Mouse (Mus musculus): ENCODE measurements around the gene Syf2. TPM values are rescaled to one million over a fixed set of nuclear protein-coding genes. Genes with fewer than 3 reads are reported as not detected.

Syf2 gene
- polyA plus RNA-seq, 1 experiment from 2014 or later: 77.9 TPM

DNA sequence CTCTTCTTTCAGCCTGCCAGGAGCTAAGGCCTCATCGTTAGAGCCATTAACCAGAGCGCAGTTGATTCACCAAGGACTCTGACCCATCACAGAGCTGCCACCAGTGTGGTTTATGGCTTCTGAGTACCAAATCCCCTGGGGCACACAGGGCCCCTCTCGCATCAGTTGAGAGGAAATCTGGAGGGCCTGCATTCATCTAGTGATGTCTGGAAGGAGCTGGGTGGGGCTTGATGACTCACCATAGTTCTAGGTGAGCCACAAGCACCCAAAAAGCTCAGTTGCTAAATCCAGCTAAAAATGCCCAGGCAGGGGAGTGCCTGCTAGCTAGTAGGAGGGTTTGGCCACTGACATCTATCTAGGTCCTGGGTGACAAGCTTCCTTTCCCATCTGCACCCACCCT, 25.1 kb downstream of the Syf2 start:
- H3K4me2 ChIP-seq: no peak overlapping the region
- WGBS: 87% methylated on average over 3 of the region's 3 CpGs
- H3K36me3 ChIP-seq (replicated peaks): no peaks in the 10 kb centered on the region
- no peak for ATAC-seq (ENCODE audit: low FRiP score)
- peaks cover 17% of the 10 kb centered on the region; the same call in 1 of the 2 replicates for H3K27me3 ChIP-seq
- H3K9me3 ChIP-seq: no peaks in the 10 kb centered on the region
- no peak overlapping the region for H3K27ac ChIP-seq
- H3K4me3 ChIP-seq (replicated peaks): no peak overlapping the region
- peaks cover 10% of the 10 kb centered on the region; the same call in 1 of the 2 replicates for H3K4me1 ChIP-seq
- H3K9ac ChIP-seq: no peak overlapping the region

DNA sequence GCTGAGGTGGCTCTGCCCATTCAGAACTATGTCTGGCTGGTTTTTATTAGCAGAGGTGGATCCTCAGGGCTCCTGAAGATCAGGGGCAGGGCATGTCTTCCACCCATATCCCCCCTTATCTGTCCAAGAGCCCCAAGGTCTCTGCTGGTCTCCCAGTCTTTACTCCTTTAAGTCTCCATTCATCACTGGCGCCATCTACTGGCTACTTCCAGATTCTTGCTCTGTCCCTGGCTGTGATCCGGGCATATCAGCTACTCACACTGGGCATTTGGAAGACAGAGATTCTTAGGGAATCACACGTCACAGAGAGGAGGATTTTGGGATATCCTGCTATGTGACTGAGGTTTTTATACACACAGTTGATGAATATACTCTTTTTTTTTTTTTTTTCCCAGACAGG, 25.6 kb downstream of the Syf2 start:
- Histone ChIP-seq H3K27me3 (peaks cover 17% of the 10 kb centered on the region; the same call in 1 of the 2 replicates), H3K9ac (no peak overlapping the region), H3K4me2 (no peak overlapping the region), H3K27ac (no peak overlapping the region), H3K9me3 (no peaks in the 10 kb centered on the region), H3K36me3 (replicated peaks) (no peaks in the 10 kb centered on the region), H3K4me1 (peaks cover 10% of the 10 kb centered on the region; the same call in 1 of the 2 replicates), H3K4me3 (replicated peaks) (no peak overlapping the region)
- WGBS: 25% methylated on average over 3 of the region's 3 CpGs
- no peak for ATAC-seq (ENCODE audit: low FRiP score)

DNA sequence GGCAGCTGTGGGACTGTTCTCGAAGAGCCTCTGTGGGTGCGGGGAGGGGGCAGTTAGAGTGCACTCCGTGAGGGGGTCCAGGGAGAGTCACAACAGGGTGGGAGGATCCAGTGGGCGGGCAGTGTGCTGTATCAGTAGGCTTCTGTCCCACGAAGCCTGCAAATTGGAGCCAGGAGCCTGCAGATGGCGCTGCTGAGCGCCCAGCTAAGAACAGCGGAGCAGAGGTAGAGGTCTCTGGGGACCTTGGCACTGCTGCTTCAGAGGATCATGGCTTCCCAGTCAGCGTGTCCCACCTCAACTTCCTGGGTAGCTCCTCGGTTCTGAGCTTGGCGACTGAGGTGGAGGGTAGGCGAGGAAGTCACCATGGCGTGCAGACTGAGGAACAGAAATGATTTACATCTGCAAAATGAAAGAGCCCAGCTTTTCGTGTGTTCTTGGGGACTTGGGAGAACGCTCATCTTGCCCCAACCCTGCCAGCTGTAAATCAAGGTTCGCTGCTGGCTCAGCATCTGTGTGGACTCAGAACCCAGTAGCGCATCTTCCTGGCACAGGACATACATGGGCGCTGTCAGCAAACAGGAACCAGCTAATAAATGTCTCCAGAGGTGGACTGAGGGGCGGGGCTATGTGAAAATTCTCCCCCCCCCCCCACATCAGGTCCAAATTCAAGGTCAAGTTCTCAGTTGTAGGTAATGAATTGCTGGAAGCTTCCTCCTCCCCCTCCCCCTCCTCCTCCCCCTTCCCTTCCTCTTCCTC, 32.5 kb downstream of the Syf2 start:
- no peak for ATAC-seq (ENCODE audit: low FRiP score)
- Histone ChIP-seq H3K4me2 (peak overlapping the region; percentile 3; the same call in 1 of the 2 replicates), H3K9ac (0 out of 2 replicates have a peak overlapping the region, but pooled peaks have one; percentile 4), H3K9me3 (0 out of 2 replicates have a peak, but pooled peaks cover 3% of the 10 kb centered on the region), H3K4me3 (replicated peaks) (no peak overlapping the region), H3K27ac (no peak overlapping the region), H3K27me3 (peaks cover 11% of the 10 kb centered on the region), H3K4me1 (0 out of 2 replicates have a peak, but pooled peaks cover 4% of the 10 kb centered on the region), H3K36me3 (replicated peaks) (no peaks in the 10 kb centered on the region)
- WGBS: 26% methylated on average over 19 of the region's 19 CpGs

DNA sequence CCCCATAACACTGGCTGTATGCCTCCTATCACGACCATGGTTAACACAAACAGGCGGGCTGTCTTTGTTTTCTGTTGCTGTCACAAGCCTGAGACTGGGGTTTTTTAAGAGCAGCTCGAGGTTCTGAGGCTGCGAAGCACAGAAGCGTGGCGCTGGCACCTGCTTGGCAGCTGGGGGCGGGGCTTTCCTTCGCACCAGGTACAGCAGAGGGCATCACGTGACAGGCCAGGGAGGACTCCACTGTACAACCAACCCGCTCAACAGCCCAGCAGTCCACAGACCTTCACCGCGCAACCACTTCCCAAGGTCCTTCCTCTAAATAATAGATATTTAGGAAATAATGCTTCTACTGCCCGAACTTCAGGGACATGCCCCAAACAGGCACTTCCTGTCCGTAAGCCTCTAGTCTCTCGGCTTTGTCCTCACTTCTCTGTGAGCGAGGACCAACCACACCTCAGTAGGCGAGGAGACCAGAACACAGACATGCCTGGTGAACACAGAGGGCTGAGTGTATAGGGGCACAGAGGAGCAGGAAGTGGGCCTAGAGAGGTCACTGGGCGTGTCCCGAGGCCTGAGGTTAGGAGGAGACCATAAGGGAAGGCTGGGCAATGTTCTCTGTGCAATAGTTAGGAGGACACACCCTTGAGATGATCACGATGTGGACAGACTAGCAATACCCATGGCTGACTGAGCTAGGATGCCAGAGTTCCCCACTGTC, 37.3 kb downstream of the Syf2 start:
- no peaks in the 10 kb centered on the region for H3K36me3 ChIP-seq (replicated peaks)
- 0 out of 2 replicates have a peak, but pooled peaks cover 3% of the 10 kb centered on the region for H3K9me3 ChIP-seq
- no peak overlapping the region for H3K27ac ChIP-seq
- 85% methylated on average over 20 of the region's 20 CpGs for WGBS
- no peak overlapping the region for H3K4me2 ChIP-seq
- no peak overlapping the region for H3K4me3 ChIP-seq (replicated peaks)
- no peak overlapping the region for H3K9ac ChIP-seq
- peaks cover under 1% of the 10 kb centered on the region for H3K27me3 ChIP-seq
- 0 out of 2 replicates have a peak, but pooled peaks cover under 1% of the 10 kb centered on the region for H3K4me1 ChIP-seq
- no peak for ATAC-seq (ENCODE audit: low FRiP score)

DNA sequence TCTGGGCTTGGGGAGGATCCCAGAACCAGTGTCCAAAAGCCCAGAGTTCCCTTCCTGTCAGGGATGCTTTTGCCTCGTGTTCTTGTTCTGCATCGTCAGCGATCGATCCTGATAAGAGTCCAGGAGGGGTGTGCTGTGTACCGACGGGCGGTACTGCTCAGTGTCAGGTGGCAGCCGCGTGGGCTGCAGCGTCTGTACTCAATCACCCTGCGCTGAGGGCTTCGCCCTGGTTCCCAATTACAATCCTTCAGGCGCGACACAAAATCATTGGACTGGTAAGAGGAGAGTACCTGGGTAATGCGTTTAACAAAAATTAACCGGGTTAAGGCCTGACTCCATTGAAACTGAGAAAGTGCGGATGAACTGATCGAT, 37.9 kb downstream of the Syf2 start:
- Histone ChIP-seq H3K27ac (no peak overlapping the region), H3K9ac (no peak overlapping the region), H3K4me1 (no peaks in the 10 kb centered on the region), H3K9me3 (0 out of 2 replicates have a peak, but pooled peaks cover 3% of the 10 kb centered on the region), H3K27me3 (no peaks in the 10 kb centered on the region), H3K4me2 (no peak overlapping the region), H3K36me3 (replicated peaks) (no peaks in the 10 kb centered on the region), H3K4me3 (replicated peaks) (no peak overlapping the region)
- ATAC-seq (ENCODE audit: low FRiP score): no peak
- WGBS: 83% methylated on average over 18 of the region's 18 CpGs

DNA sequence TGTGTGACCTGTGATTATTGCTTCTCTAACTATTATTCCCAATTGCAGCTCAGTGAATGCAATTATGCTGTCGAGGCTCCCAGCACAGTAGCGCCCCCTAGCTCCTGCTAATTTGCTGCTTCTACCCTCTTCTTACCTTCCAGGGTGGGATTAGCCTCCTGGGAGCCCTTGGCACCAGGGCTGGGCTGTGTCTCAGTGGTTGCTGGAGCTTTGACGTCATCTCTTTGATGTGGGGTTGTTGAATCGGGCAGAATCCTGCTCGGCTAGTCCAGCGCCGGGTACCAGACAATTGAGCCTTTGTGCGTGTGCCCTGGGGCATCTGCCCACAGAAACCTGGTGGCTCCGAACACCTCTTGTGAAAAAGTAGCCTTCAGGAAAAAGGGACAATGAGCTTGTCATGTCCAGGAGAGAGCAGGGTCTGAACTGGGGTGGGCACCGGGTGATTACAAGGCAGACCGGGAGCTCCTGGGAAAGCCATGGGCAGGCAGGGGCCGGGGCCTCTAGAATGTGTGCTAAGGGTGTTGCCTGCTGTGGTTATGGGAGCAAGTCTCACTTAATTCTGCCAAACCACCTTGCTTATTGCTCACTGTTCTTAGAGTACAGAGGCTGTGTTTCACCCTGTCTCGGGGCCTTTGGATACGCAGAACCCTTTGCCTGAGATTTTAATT, 44.7 kb downstream of the Syf2 start:
- no peak overlapping the region for H3K4me3 ChIP-seq (replicated peaks)

DNA sequence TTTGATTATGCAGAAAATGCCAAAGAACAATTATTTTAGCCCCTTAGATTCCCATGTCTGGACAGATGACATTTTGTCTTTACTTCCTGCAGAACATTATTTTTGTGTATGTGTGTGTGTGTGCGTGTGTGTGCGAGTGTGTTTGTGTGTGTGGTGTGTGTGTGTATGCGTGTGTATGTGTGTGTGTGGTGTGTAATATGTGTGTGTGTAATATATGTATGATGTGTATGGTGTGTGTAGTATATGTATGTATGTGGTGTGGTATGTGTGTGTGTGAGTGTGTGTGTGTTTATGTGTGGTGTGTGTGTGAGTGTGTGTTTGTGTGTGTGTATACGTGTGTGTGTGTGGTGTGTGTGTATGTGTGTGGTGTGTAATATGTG, 45.2 kb downstream of the Syf2 start:
- WGBS: 91% methylated on average over 4 of the region's 4 CpGs
- Histone ChIP-seq H3K36me3 (replicated peaks) (no peaks in the 10 kb centered on the region), H3K9me3 (no peaks in the 10 kb centered on the region), H3K4me1 (peaks cover 10% of the 10 kb centered on the region), H3K27me3 (no peaks in the 10 kb centered on the region), H3K9ac (peak overlapping the region; percentile 8; the same call in 1 of the 2 replicates), H3K4me3 (replicated peaks) (no peak overlapping the region), H3K4me2 (no peak overlapping the region), H3K27ac (peak overlapping the region; percentile 59; the same call in 1 of the 2 replicates)
- no peak for ATAC-seq (ENCODE audit: low FRiP score)

More for the DNA sequence above, 44.7 kb downstream of the Syf2 start:
- ATAC-seq (ENCODE audit: low FRiP score): peak; percentile 74; the same call in 1 of the 2 replicates
- peaks cover 10% of the 10 kb centered on the region for H3K4me1 ChIP-seq
- no peak overlapping the region; the same call in 1 of the 2 replicates for H3K9ac ChIP-seq
- H3K9me3 ChIP-seq: no peaks in the 10 kb centered on the region
- WGBS: 20% methylated on average over 14 of the region's 14 CpGs
- H3K27ac ChIP-seq: peak overlapping the region; percentile 59; the same call in 1 of the 2 replicates
- H3K27me3 ChIP-seq: no peaks in the 10 kb centered on the region
- peak overlapping the region; percentile 29 for H3K4me2 ChIP-seq
- H3K36me3 ChIP-seq (replicated peaks): no peaks in the 10 kb centered on the region

DNA sequence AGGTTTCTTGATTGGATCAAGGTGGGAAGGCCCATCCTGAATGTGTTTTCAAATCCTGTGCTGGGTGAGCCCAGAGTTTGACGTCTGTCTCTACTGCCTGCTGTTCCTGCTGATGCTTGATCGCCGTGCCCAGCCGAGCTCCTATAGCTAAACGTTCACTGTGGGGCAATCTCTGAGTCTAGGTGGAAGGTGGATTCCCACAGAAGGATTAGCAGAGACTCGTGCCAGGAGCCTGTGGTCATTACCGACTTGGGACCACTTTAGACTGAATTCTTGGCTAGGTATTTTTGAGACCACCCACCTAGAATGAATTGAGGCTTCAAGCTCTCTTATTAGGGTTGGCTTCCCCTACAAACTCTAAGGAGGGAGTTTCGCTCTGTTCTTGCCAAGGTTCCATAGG, 48.2 kb downstream of the Syf2 start:
- WGBS: 74% methylated on average over 8 of the region's 8 CpGs
- no peak overlapping the region for H3K27ac ChIP-seq
- H3K9ac ChIP-seq: no peak overlapping the region
- ATAC-seq (ENCODE audit: low FRiP score): no peak
- no peaks in the 10 kb centered on the region for H3K27me3 ChIP-seq
- H3K4me3 ChIP-seq (replicated peaks): no peak overlapping the region
- no peaks in the 10 kb centered on the region for H3K36me3 ChIP-seq (replicated peaks)
- H3K4me2 ChIP-seq: no peak overlapping the region
- H3K4me1 ChIP-seq: peaks cover 10% of the 10 kb centered on the region
- H3K9me3 ChIP-seq: no peaks in the 10 kb centered on the region

DNA sequence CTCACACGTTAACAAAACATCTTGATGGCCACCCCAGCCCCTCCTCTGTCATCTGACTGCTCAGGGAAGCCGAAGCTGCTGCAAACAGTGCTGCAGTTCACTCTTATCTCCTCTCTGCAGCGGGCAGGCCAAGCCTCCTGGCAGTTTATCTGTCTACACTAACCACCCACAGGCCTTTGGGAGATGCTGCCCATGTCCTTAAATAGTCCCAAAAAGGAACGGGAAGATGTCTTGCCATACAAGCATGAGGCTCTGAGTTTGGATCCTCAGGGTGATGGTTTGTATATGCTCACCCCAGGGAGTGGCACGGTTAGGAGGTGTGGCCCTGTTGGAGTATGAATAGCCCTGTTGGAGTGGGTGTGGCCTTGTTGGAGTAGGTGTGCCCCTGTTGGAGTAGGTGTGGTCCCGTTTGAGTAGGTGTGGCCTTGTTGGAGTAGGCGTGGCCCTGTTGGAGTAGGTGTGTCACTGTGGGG, 51.3 kb downstream of the Syf2 start:
- H3K27ac ChIP-seq: no peak overlapping the region
- H3K4me1 ChIP-seq: peaks cover 5% of the 10 kb centered on the region
- no peak for ATAC-seq (ENCODE audit: low FRiP score)
- 66% methylated on average over 7 of the region's 7 CpGs for WGBS
- H3K4me3 ChIP-seq (replicated peaks): no peak overlapping the region
- no peak overlapping the region for H3K9ac ChIP-seq
- no peaks in the 10 kb centered on the region for H3K36me3 ChIP-seq (replicated peaks)
- no peaks in the 10 kb centered on the region for H3K9me3 ChIP-seq
- no peaks in the 10 kb centered on the region for H3K27me3 ChIP-seq
- H3K4me2 ChIP-seq: no peak overlapping the region

DNA sequence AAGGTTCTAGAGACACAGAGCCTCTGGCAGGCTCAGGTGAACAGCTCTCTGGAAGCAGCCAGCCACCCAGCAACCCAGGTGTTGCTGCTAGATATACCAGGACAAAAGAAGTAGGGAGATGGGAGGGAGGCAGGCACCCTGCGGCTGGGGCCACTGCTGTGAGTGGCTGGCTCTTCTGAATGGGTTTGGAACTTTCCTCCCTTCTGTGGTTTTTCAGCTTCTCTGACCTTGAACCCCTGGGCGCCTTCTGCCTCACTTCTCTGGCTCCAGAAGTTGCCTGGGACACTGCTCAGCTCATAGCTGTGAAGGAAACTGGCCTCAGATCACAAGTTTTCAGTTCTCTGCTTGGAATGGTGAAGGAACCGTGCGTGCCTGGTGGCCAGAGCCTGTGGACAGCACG, 52.4 kb downstream of the Syf2 start:
- Histone ChIP-seq H3K9me3 (no peaks in the 10 kb centered on the region), H3K27me3 (no peaks in the 10 kb centered on the region), H3K36me3 (replicated peaks) (no peaks in the 10 kb centered on the region), H3K4me3 (replicated peaks) (no peak overlapping the region), H3K27ac (no peak overlapping the region), H3K4me2 (no peak overlapping the region), H3K9ac (no peak overlapping the region), H3K4me1 (peaks cover 5% of the 10 kb centered on the region)
- ATAC-seq (ENCODE audit: low FRiP score): no peak
- WGBS: 64% methylated on average over 5 of the region's 5 CpGs

DNA sequence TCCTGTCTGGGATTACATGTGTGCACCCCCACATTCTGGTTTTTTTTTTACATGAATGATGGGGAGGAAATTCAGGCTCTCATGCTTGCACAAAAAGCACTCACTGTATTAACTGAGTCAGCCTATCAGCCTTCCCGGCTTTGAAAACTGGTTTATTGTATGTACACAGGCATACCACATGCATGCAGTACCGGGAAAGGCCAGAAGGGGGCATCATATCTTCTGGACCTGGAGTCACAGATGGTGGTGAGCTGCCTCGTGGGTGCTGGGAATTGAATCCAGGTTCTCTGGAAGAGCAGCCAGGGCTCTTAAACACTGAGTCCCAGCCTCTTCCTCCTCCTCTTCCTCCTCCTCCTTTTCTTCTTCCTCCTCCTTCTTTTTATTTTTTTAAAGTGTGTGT, 53.9 kb downstream of the Syf2 start:
- Histone ChIP-seq H3K27me3 (no peaks in the 10 kb centered on the region), H3K4me1 (peaks cover under 1% of the 10 kb centered on the region; the same call in 1 of the 2 replicates), H3K9me3 (no peaks in the 10 kb centered on the region), H3K4me2 (no peak overlapping the region), H3K27ac (no peak overlapping the region), H3K4me3 (replicated peaks) (no peak overlapping the region), H3K9ac (no peak overlapping the region), H3K36me3 (replicated peaks) (no peaks in the 10 kb centered on the region)
- WGBS: 79% methylated on average over 3 of the region's 3 CpGs
- ATAC-seq (ENCODE audit: low FRiP score): no peak
